20 mouse cellular contexts compared by ENCODE assay signal in the genomic region with DNA sequence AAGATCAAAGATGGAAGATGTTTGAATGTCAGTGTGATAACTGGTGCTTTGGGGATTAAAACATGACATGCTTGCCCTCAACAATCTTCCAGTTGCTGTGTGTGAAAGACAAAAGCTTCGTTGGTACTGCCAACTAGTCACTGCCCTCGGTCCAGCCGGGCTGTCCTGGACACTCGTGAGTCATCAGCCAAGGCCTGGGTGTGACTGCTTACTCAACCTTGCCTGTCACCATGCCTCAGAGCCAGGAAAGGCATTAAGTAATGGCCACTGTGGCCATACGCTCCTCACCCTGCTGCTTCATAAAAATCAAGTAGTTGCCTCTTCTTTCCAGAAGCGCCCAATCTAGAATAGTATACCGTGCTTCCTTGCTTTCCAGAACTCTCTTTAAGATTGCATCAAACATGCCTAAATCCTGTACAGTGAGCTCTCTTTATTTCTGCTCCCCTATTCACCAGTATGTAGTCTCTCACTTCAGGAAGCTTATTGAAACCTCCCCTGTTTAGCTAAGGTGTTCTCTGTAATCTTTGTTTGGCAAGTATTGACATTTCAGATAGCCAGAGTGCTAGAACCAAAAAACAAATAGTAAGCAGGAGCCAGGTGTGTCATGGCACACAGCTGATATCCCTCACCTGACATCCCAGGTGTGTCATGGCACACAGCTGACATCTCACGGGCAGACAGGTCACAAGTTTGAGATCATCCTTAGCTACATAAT. TPM values are rescaled to one million over a fixed set of nuclear protein-coding genes. Genes with fewer than 3 reads are reported as not detected.
A peak's percentile ranks its signal among the peaks of the same experiment; 100 is the strongest.
DNase-seq lines count a peak whose midpoint lies in the region; ATAC-seq and TF ChIP-seq lines count a peak whose summit lies in the region.
"Had no signal": no experiment of that assay in that cellular context is flagged by ENCODE, and none has a peak within 500 bp of the region (broad histone marks: within the 10 kb centered on the region; RNA-seq: fewer than 3 reads in every experiment).

No protein-coding gene starts in this region.

- H3K9me3 ChIP-seq in kidney, embryonic 14.5 days (ENCODE audit: control insufficient read depth, low read length): no peaks in the 10 kb centered on the region
- H3K9me3 ChIP-seq in MEL (replicated peaks; ENCODE audit: insufficient read depth, low read length): no peaks in the 10 kb centered on the region
- H3K9me3 ChIP-seq: G1E; heart, embryonic 15.5 days had no signal

- no peaks in the 10 kb centered on the region for H3K27me3 ChIP-seq in kidney, adult 2 months (replicated peaks; ENCODE audit: control insufficient read depth, insufficient read depth, low read length)
- H3K27me3 ChIP-seq in kidney, embryonic 14.5 days (ENCODE audit: control insufficient read depth, insufficient read depth, low read length): no peaks in the 10 kb centered on the region
- no peaks in the 10 kb centered on the region for H3K27me3 ChIP-seq in MEL (ENCODE audit: control insufficient read depth in 1 of 2, insufficient read depth in 2 of 2, low read length in 2 of 2)
- no peaks in the 10 kb centered on the region for H3K27me3 ChIP-seq in thymus, adult 2 months (ENCODE audit: control insufficient read depth, insufficient read depth, low read length)
- H3K27me3 ChIP-seq: heart, embryonic 15.5 days had no signal

- no peak overlapping the region for H3K9ac ChIP-seq in kidney, embryonic 14.5 days (ENCODE audit: low read depth, low read length)
- H3K9ac ChIP-seq in MEL (ENCODE audit: control insufficient read depth, low read depth, low read length, poor library complexity, severe bottlenecking): no peak overlapping the region
- H3K9ac ChIP-seq: heart, embryonic 15.5 days had no signal

- no peak for ATAC-seq in kidney, embryonic 14.5 days (ENCODE audit: low FRiP score, low TSS enrichment)
- peak; percentile 77 for ATAC-seq in neutrophil, adult 5-6 weeks (ENCODE audit: extremely low read depth, insufficient number of reproducible peaks, low FRiP score, poor library complexity, severe bottlenecking)
- no peak for ATAC-seq in inflammation-experienced regulatory T-cells, adult 6 months
- ATAC-seq: activated CD4-positive, CD25-positive, alpha-beta regulatory T cell, adult 4 months had no signal

- no peaks in the 10 kb centered on the region for H3K79me2 ChIP-seq in MEL (ENCODE audit: control insufficient read depth, insufficient read depth, low read length, poor library complexity)

- whole genome bisulfite sequencing in kidney, adult 2 months: 73% methylated on average over 8 of the region's 8 CpGs
- 83% methylated on average over 8 of the region's 8 CpGs for WGBS in kidney, embryonic 14.5 days
- 94% methylated on average over 8 of the region's 8 CpGs for WGBS in thymus, adult 2 months

- H3K4me2 ChIP-seq in kidney, embryonic 14.5 days (replicated peaks; ENCODE audit: low read depth, low read length): no peak overlapping the region
- H3K4me2 ChIP-seq: heart, embryonic 15.5 days had no signal

- no peaks in the 10 kb centered on the region for H3K36me3 ChIP-seq in kidney, adult 2 months (ENCODE audit: control insufficient read depth, insufficient read depth, low read length)
- no peaks in the 10 kb centered on the region for H3K36me3 ChIP-seq in kidney, embryonic 14.5 days (ENCODE audit: control insufficient read depth, insufficient read depth, low read length)
- peaks cover 0 to 29% of the 10 kb centered on the region in 2 experiments; a peak in 2 of 4 replicates for H3K36me3 ChIP-seq in MEL (ENCODE audit: control insufficient read depth in 1 of 2, insufficient read depth in 2 of 2, low read length in 2 of 2)
- no peaks in the 10 kb centered on the region for H3K36me3 ChIP-seq in thymus, adult 2 months (ENCODE audit: control insufficient read depth, insufficient read depth, low read length)
- H3K36me3 ChIP-seq: heart, embryonic 15.5 days had no signal

- no peaks in the 10 kb centered on the region for H3K4me1 ChIP-seq in kidney, adult 2 months (ENCODE audit: control insufficient read depth, insufficient read depth, low read length)
- H3K4me1 ChIP-seq in kidney, embryonic 14.5 days (ENCODE audit: control insufficient read depth, insufficient read depth, low read length): 0 out of 2 replicates have a peak, but pooled peaks cover 3% of the 10 kb centered on the region
- peaks cover 12 to 45% of the 10 kb centered on the region in 2 experiments for H3K4me1 ChIP-seq in MEL (ENCODE audit: control insufficient read depth in 1 of 2, insufficient read depth in 2 of 2, low read length in 2 of 2)
- peaks cover 6% of the 10 kb centered on the region for H3K4me1 ChIP-seq in thymus, adult 2 months (replicated peaks; ENCODE audit: control insufficient read depth, insufficient read depth, low read length)

- TF ChIP-seq CTCF in kidney, adult 2 months (conservative IDR thresholded peaks at IDR 0.05; ENCODE audit: insufficient read depth, insufficient read length, low read depth, low read length): no peak
- TF ChIP-seq CTCF in MEL (IDR thresholded peaks at IDR 0.05 in 2 of 3, conservative IDR thresholded peaks at IDR 0.05 in 1 of 3; ENCODE audit: control insufficient read depth in 1 of 3, insufficient read depth in 1 of 3, low read depth in 2 of 3, low read length in 3 of 3, poor library complexity in 1 of 3, severe bottlenecking in 1 of 3): no peak
- no peak for TF ChIP-seq CTCF in thymus, adult 2 months (IDR thresholded peaks at IDR 0.05; ENCODE audit: borderline replicate concordance, control insufficient read depth, extremely low read depth, insufficient read depth, low read length, poor library complexity)

- no peak for TF ChIP-seq EP300 in MEL (IDR thresholded peaks at IDR 0.05; ENCODE audit: low read depth in 1 of 2, low read length in 2 of 2)

- intact Hi-C loops in left cerebral cortex, postnatal 10 days (cut with DNase I): no loop called here

- no peak overlapping the region for H3K27ac ChIP-seq in kidney, adult 2 months (ENCODE audit: insufficient read depth, low read depth, low read length)
- H3K27ac ChIP-seq in kidney, embryonic 14.5 days (ENCODE audit: low read depth, low read length): no peak overlapping the region
- peak overlapping the region; percentile 83; the same call in 1 of the 2 replicates for H3K27ac ChIP-seq in MEL (ENCODE audit: control insufficient read depth, low read depth, low read length)
- H3K27ac ChIP-seq in thymus, adult 2 months (ENCODE audit: control insufficient read depth, insufficient read depth, low read length): no peak overlapping the region
- H3K27ac ChIP-seq: heart, embryonic 15.5 days; left cerebral cortex, adult 2 months; macrophage had no signal

- TF ChIP-seq RAD21 in MEL (IDR thresholded peaks at IDR 0.05; ENCODE audit: low read depth, low read length): no peak

- no peak for TF ChIP-seq POLR2A in kidney, adult 2 months (IDR thresholded peaks at IDR 0.05; ENCODE audit: low read depth, low read length)
- no peak for TF ChIP-seq POLR2A in MEL (IDR thresholded peaks at IDR 0.05; ENCODE audit: control insufficient read depth in 1 of 2, insufficient read depth in 1 of 2, low read depth in 1 of 2, low read length in 2 of 2, poor library complexity in 1 of 2)
- no peak for TF ChIP-seq POLR2A in thymus, adult 2 months (IDR thresholded peaks at IDR 0.05; ENCODE audit: control insufficient read depth, extremely low read depth, insufficient read depth, low read length, poor library complexity)

- DNase-seq in kidney, adult 2 months: peak; percentile 28
- DNase-seq in MEL (ENCODE audit: low read depth, low spot score): no peak
- DNase-seq in adrenal gland, postnatal 36 days: peak; percentile 81 to 84
- no peak for DNase-seq in thymus, adult 2 months
- DNase-seq in left cerebral cortex, postnatal 10 days (ENCODE audit: extremely low spot score in 1 of 2, low spot score in 2 of 2): no peak
- DNase-seq: cerebellum, postnatal 14 days; kidney, adult 11 months; thymus, postnatal 4 days had no signal

- H3K4me3 ChIP-seq in kidney, adult 2 months (ENCODE audit: insufficient read depth, low read depth, low read length): no peak overlapping the region
- H3K4me3 ChIP-seq in kidney, embryonic 14.5 days (ENCODE audit: low read length): no peak overlapping the region
- no peak overlapping the region for H3K4me3 ChIP-seq in MEL (ENCODE audit: control insufficient read depth in 1 of 2, insufficient read depth in 1 of 2, low read depth in 2 of 2, low read length in 2 of 2)
- H3K4me3 ChIP-seq in thymus, adult 2 months (ENCODE audit: control insufficient read depth, insufficient read depth, low read length): no peak overlapping the region
- H3K4me3 ChIP-seq: heart, embryonic 15.5 days; left cerebral cortex, adult 2 months had no signal

RNA-seq across cellular contexts. Expression of gene Vdac2, which starts 16.7 kb away (rescaled TPM):
- 140 and 166 TPM in 2 replicates for polyA plus RNA-seq in kidney, adult 2 months (2012; rRNA removed)
- polyA plus RNA-seq in kidney, embryonic 14.5 days (2014; fragmentation: Nextera tagmentation; extraction: Ambion mirVana): 319 and 349 TPM in 2 replicates
- 247 and 248 TPM in 2 replicates for total RNA-seq in MEL (2012; rRNA removed)
- 100 to 1,000 TPM in 1 of 2 experiments, 10 to 100 TPM in 1; 74.9 to 327 TPM for polyA plus RNA-seq in MEL (2012; ENCODE audit: insufficient read depth in 1 of 2, insufficient read length in 2 of 2, low read depth in 1 of 2, low replicate concordance in 2 of 2, missing spikeins in 1 of 2)
- total RNA-seq in adrenal gland, postnatal 36 days (2021): 100 to 1,000 TPM; 206 to 231 TPM
- 144 and 165 TPM in 2 replicates for total RNA-seq in neutrophil, adult 5-6 weeks (2017)
- polyA plus RNA-seq in thymus, adult 2 months (2012; rRNA removed): 109 and 118 TPM in 2 replicates
- 100 to 1,000 TPM; 210 to 217 TPM for total RNA-seq in left cerebral cortex, postnatal 10 days (2021)
- 100 to 1,000 TPM; 242 to 259 (median 244) TPM for polyA plus RNA-seq in inflammation-experienced regulatory T-cells, adult 6 months (2017; shearing (Covaris generic))

RNA-seq across cellular contexts. Expression of gene Comtd1, which starts 40.4 kb away (rescaled TPM):
- polyA plus RNA-seq in kidney, adult 2 months (2012; rRNA removed): 30.3 and 35.2 TPM in 2 replicates
- polyA plus RNA-seq in kidney, embryonic 14.5 days (2014; fragmentation: Nextera tagmentation; extraction: Ambion mirVana): 24.1 and 27.3 TPM in 2 replicates
- total RNA-seq in MEL (2012; rRNA removed): 31.1 and 36.4 TPM in 2 replicates
- 10 to 100 TPM in 1 of 2 experiments, not detected in 1; 35.7 TPM for polyA plus RNA-seq in MEL (2012; ENCODE audit: insufficient read depth in 1 of 2, insufficient read length in 2 of 2, low read depth in 1 of 2, low replicate concordance in 2 of 2, missing spikeins in 1 of 2)
- 10 to 100 TPM; 54.8 to 83.5 TPM for total RNA-seq in adrenal gland, postnatal 36 days (2021)
- total RNA-seq in neutrophil, adult 5-6 weeks (2017): 9.5 and 17.2 TPM in 2 replicates
- polyA plus RNA-seq in thymus, adult 2 months (2012; rRNA removed): 18.3 and 19.9 TPM in 2 replicates
- total RNA-seq in left cerebral cortex, postnatal 10 days (2021): 10 to 100 TPM; 37.7 to 40.8 TPM
- polyA plus RNA-seq in inflammation-experienced regulatory T-cells, adult 6 months (2017; shearing (Covaris generic)): 10 to 100 TPM; 15.0 to 21.0 (median 18.2) TPM

RNA-seq across cellular contexts. Expression of gene Dusp13, which starts 57.4 kb away (rescaled TPM):
- polyA plus RNA-seq in kidney, adult 2 months (2012; rRNA removed): 1.1 and 1.8 TPM in 2 replicates
- polyA plus RNA-seq in kidney, embryonic 14.5 days (2014; fragmentation: Nextera tagmentation; extraction: Ambion mirVana): not detected in 2 replicates
- total RNA-seq in MEL (2012; rRNA removed): not detected in 2 replicates
- polyA plus RNA-seq in MEL (2012; ENCODE audit: insufficient read depth in 1 of 2, insufficient read length in 2 of 2, low read depth in 1 of 2, low replicate concordance in 2 of 2, missing spikeins in 1 of 2): under 1 TPM in 1 of 2 experiments, not detected in 1; 0.08 TPM
- total RNA-seq in adrenal gland, postnatal 36 days (2021): under 1 TPM; 0.33 to 0.63 TPM
- not detected in 2 replicates for total RNA-seq in neutrophil, adult 5-6 weeks (2017)
- 0.20 and 0.75 TPM in 2 replicates for polyA plus RNA-seq in thymus, adult 2 months (2012; rRNA removed)
- total RNA-seq in left cerebral cortex, postnatal 10 days (2021): under 1 TPM in 1 of 2 experiments, not detected in 1; 0.39 TPM
- polyA plus RNA-seq in inflammation-experienced regulatory T-cells, adult 6 months (2017; shearing (Covaris generic)): not detected
- total RNA-seq: left cerebral cortex, adult 2 months; midbrain, postnatal 0 days had no signal
- polyA plus RNA-seq: activated CD4-positive, CD25-positive, alpha-beta regulatory T cell, adult 4 months; embryonic facial prominence, embryonic 11.5 days; G1E; heart, embryonic 15.5 days; hindbrain, embryonic 11.5 days; midbrain, postnatal 0 days; neural tube, embryonic 14.5 days had no signal

RNA-seq across cellular contexts. Expression of gene Samd8, which starts 58.0 kb away (rescaled TPM):
- 21.1 and 23.9 TPM in 2 replicates for polyA plus RNA-seq in kidney, adult 2 months (2012; rRNA removed)
- polyA plus RNA-seq in kidney, embryonic 14.5 days (2014; fragmentation: Nextera tagmentation; extraction: Ambion mirVana): 9.8 and 13.2 TPM in 2 replicates
- total RNA-seq in MEL (2012; rRNA removed): 5.8 and 6.7 TPM in 2 replicates
- polyA plus RNA-seq in MEL (2012; ENCODE audit: insufficient read depth in 1 of 2, insufficient read length in 2 of 2, low read depth in 1 of 2, low replicate concordance in 2 of 2, missing spikeins in 1 of 2): 1 to 10 TPM in 1 of 2 experiments, not detected in 1; 6.8 TPM
- total RNA-seq in adrenal gland, postnatal 36 days (2021): 10 to 100 TPM; 49.9 to 60.7 TPM
- 20.5 and 22.8 TPM in 2 replicates for total RNA-seq in neutrophil, adult 5-6 weeks (2017)
- 12.1 and 13.3 TPM in 2 replicates for polyA plus RNA-seq in thymus, adult 2 months (2012; rRNA removed)
- total RNA-seq in left cerebral cortex, postnatal 10 days (2021): 100 to 1,000 TPM; 103 to 105 TPM
- polyA plus RNA-seq in inflammation-experienced regulatory T-cells, adult 6 months (2017; shearing (Covaris generic)): 1 to 10 TPM; 2.6 to 4.4 (median 3.7) TPM

Comparison
In these comparisons a context has a peak if more than half of its experiments do, and no peak if none do; other contexts are left out.
1. DNase-seq: peak in kidney, adult 2 months (single experiment) and adrenal gland, postnatal 36 days (2 of 2); none in MEL (single experiment), thymus, adult 2 months (single experiment) and left cerebral cortex, postnatal 10 days (0 of 2).